Mouse (Mus musculus) brain, adult 2 months (tissue): ENCODE measurements around the gene Fbxw4.
"Not testable (repeated sequence)": the region's sequence is repeated elsewhere in the genome, so short reads cannot be mapped to it uniquely, and the experiment has no call there.

Source experiments
- DNase-seq: peaks from one replicate; pipeline ENCODE4 v3.0.0; 2011; ENCODE audit warnings: low read depth, low spot score

Fbxw4 gene

GRCm38 (mm10) chr19:45581257-45581656 is 78.9 kb downstream of the Fbxw4 start:
- DNase-seq, result peak; percentile 35

- no peak for DNase-seq
Observed at GRCm38 (mm10) chr19:45580235-45580634, 79.9 kb downstream of the Fbxw4 start.

GRCm38 (mm10) chr19:45579416-45579815 is 80.7 kb downstream of the Fbxw4 start:
- DNase-seq, result no peak

GRCm38 (mm10) chr19:45578976-45579375 is 81.1 kb downstream of the Fbxw4 start:
- DNase-seq, result no peak

GRCm38 (mm10) chr19:45577141-45577750 is 82.9 kb downstream of the Fbxw4 start:
- DNase-seq, result no peak

- no peak for DNase-seq
Observed at GRCm38 (mm10) chr19:45575632-45576001, 84.5 kb downstream of the Fbxw4 start.

GRCm38 (mm10) chr19:45574941-45575631 is 85.0 kb downstream of the Fbxw4 start:
- DNase-seq, result no peak

GRCm38 (mm10) chr19:45574339-45574898 is 85.7 kb downstream of the Fbxw4 start:
- no peak for DNase-seq

- DNase-seq, result peak; percentile 81
Observed at GRCm38 (mm10) chr19:45573861-45574267, 86.2 kb downstream of the Fbxw4 start.

GRCm38 (mm10) chr19:45573033-45573432 is 87.1 kb downstream of the Fbxw4 start:
- DNase-seq, result no peak

GRCm38 (mm10) chr19:45567367-45567766 is 92.7 kb downstream of the Fbxw4 start:
- DNase-seq, result no peak

- DNase-seq, result no peak
Observed at GRCm38 (mm10) chr19:45565925-45566715, 94.0 kb downstream of the Fbxw4 start.

GRCm38 (mm10) chr19:45560153-45560890 is 99.8 kb downstream of the Fbxw4 start, which contains the start of the genes Poll and Gm17018:
Poll (minus strand) TSS chr19:45560531.
Gm17018 (plus strand) TSS chr19:45560615.
- peak; percentile 90 for DNase-seq

- DNase-seq, result no peak
Observed at GRCm38 (mm10) chr19:45554136-45554535, 106.0 kb downstream of the Fbxw4 start.

- no peak for DNase-seq
Observed at GRCm38 (mm10) chr19:45552187-45552586, 107.9 kb downstream of the Fbxw4 start.

- no peak for DNase-seq
Observed at GRCm38 (mm10) chr19:45549948-45550347, 110.2 kb downstream of the Fbxw4 start.

- no peak for DNase-seq
Observed at GRCm38 (mm10) chr19:45549128-45549915, 110.8 kb downstream of the Fbxw4 start.

- not testable (repeated sequence) for DNase-seq
Observed at GRCm38 (mm10) chr19:45548196-45548595, 111.9 kb downstream of the Fbxw4 start.

- peak; percentile 84 for DNase-seq
Observed at GRCm38 (mm10) chr19:45544925-45545321, 115.2 kb downstream of the Fbxw4 start.

GRCm38 (mm10) chr19:45544152-45544924 is 115.8 kb downstream of the Fbxw4 start:
- DNase-seq, result no peak
